Mouse (Mus musculus): ENCODE measurements at regions not wholly inside any gene's neighbourhood (a gene's known extent, or its start where the extent isn't known, plus 50 kb on each side); places are given as distances from the start of the nearest gene placed in this dataset.
"Not testable (repeated sequence)": the region's sequence is repeated elsewhere in the genome, so short reads cannot be mapped to it uniquely, and the experiment has no call there.

- CTCF ChIA-PET, result no interaction called here
- POLR2A ChIA-PET, result no interaction called here
Observed at GRCm38 (mm10) chr10:26570468-26570867, 182.8 kb upstream of the Arhgap18 start.

- ChIA-PET POLR2A (no interaction called here), CTCF (no interaction called here)
Observed at GRCm38 (mm10) chr10:26571377-26571776, 181.8 kb upstream of the Arhgap18 start.

GRCm38 (mm10) chr10:26576153-26576552 is 177.1 kb upstream of the Arhgap18 start:
- POLR2A ChIA-PET, result no interaction called here
- CTCF ChIA-PET, result no interaction called here

- POLR2A ChIA-PET, result no interaction called here
- CTCF ChIA-PET, result no interaction called here
Observed at GRCm38 (mm10) chr10:26577087-26577486, 176.1 kb upstream of the Arhgap18 start.

- CTCF ChIA-PET, result no interaction called here
Observed at GRCm38 (mm10) chr10:26585106-26585505, 168.1 kb upstream of the Arhgap18 start.

GRCm38 (mm10) chr10:26607081-26607480 is 146.1 kb upstream of the Arhgap18 start:
- CTCF ChIA-PET, POLR2A ChIA-PET: not testable (repeated sequence)

More at GRCm38 (mm10) chr10:26585106-26585505, 168.1 kb upstream of the Arhgap18 start:
- POLR2A ChIA-PET, result interaction anchor here in 1 of 4 experiments (0.6 kb wide), 1 partner anchor 90 kb away, joined by 3 read pairs; no protein-coding TSS in a partner anchor

GRCm38 (mm10) chr10:26611246-26611645 is 142.0 kb upstream of the Arhgap18 start:
- ChIA-PET CTCF (no interaction called here), POLR2A (no interaction called here)

- ChIA-PET CTCF (no interaction called here), POLR2A (no interaction called here)
Observed at GRCm38 (mm10) chr10:26630196-26630760, 122.9 kb upstream of the Arhgap18 start.

GRCm38 (mm10) chr10:26632266-26632665 is 121.0 kb upstream of the Arhgap18 start:
- ChIA-PET POLR2A (no interaction called here), CTCF (interaction anchor here in 1 of 4 experiments (0.6 kb wide), 1 partner anchor 120 kb away, joined by 3 read pairs; no protein-coding TSS in a partner anchor)

- ChIA-PET POLR2A (no interaction called here), CTCF (no interaction called here)
Observed at GRCm38 (mm10) chr10:26637459-26637858, 115.8 kb upstream of the Arhgap18 start.

- POLR2A ChIA-PET, result no interaction called here
- CTCF ChIA-PET, result no interaction called here
Observed at GRCm38 (mm10) chr10:26638056-26638455, 115.2 kb upstream of the Arhgap18 start.

GRCm38 (mm10) chr10:26639118-26639517 is 114.1 kb upstream of the Arhgap18 start:
- CTCF ChIA-PET, result no interaction called here

GRCm38 (mm10) chr10:26653103-26653502 is 100.1 kb upstream of the Arhgap18 start:
- ChIA-PET CTCF (no interaction called here), POLR2A (interaction anchor here in 1 of 4 experiments (0.6 kb wide), 1 partner anchor 52 kb away, joined by 3 read pairs; no protein-coding TSS in a partner anchor)

More at GRCm38 (mm10) chr10:26639118-26639517, 114.1 kb upstream of the Arhgap18 start:
- POLR2A ChIA-PET, result no interaction called here

- CTCF ChIA-PET, result interaction anchor here in 1 of 4 experiments (0.6 kb wide), 1 partner anchor 8 kb away, joined by 3 read pairs; no protein-coding TSS in a partner anchor
- POLR2A ChIA-PET, result interaction anchor here in 1 of 4 experiments (0.8 kb wide), 1 partner anchor 29 kb away, joined by 6 read pairs; no protein-coding TSS in a partner anchor
Observed at GRCm38 (mm10) chr10:26664270-26664669, 89.0 kb upstream of the Arhgap18 start.

- ChIA-PET POLR2A (no interaction called here), CTCF (interaction anchor here in 1 of 4 experiments (0.6 kb wide), 1 partner anchor 97 kb away, joined by 3 read pairs; no protein-coding TSS in a partner anchor)
Observed at GRCm38 (mm10) chr10:26679500-26680227, 73.6 kb upstream of the Arhgap18 start.

GRCm38 (mm10) chr10:26694761-26695160 is 58.5 kb upstream of the Arhgap18 start:
- CTCF ChIA-PET, result interaction anchor here in 1 of 4 experiments (0.7 kb wide), 1 partner anchor 320 kb away, joined by 4 read pairs; no protein-coding TSS in a partner anchor
- POLR2A ChIA-PET, result no interaction called here

- ChIA-PET CTCF (interaction anchor here in 2 of 4 experiments (0.5 to 0.7 kb wide), 2 partner anchors 44 to 320 kb away, joined by 3 to 4 read pairs; no protein-coding TSS in a partner anchor), POLR2A (no interaction called here)
Observed at GRCm38 (mm10) chr10:26695212-26695933, 57.8 kb upstream of the Arhgap18 start.

Measured in embryonic stem cell, embryonic (primary cell).